Mouse (Mus musculus): ENCODE measurements around the gene Evpl. TPM values are rescaled to one million over a fixed set of nuclear protein-coding genes. Genes with fewer than 3 reads are reported as not detected.
"Not testable (repeated sequence)": the region's sequence is repeated elsewhere in the genome, so short reads cannot be mapped to it uniquely, and the experiment has no call there.

Evpl gene
- polyA plus RNA-seq, 1 experiment: 6.8 TPM

DNA sequence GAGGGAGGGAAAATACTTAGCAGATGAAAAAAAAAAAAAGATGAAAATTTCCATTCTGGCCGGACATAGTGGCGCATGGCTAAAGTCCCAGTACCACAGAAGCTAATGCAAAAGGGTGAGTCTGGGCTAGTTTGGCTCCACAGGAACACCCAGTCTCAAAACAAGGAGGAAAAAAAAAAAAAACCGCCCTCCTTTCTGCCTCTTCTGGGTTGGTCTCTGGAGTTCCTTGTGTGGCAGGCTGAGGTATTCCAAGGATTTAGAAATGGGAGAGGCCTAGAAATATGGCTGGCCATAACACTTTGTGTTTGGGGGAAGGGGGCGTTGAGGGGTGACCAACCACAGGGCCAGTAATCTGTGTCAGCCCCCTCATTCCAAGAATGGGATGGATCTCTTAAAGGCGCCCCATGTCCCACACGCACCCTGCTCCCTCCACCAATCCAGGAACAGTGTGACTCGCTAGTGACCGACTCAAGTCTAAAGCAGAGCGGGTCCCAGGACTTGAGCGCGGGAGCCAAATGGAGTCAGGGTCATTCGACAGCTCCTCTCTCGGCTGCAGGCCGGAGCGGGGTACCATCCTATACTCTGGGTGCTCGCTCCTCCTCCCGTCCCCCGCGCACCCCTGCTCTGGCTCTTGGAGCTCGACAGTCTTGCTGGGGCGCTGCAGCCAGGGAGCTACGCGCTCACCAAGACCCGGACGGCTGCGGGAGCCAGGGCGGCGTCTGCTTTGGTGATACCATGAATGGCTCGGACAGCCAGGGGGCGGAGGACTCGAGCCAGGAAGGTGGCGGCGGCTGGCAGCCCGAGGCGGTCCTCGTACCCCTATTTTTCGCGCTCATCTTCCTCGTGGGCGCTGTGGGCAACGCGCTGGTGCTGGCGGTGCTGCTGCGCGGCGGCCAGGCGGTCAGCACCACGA, 43.1 kb upstream of the Evpl start, which contains the start of gene Galr2:
Galr2 (plus strand) TSS at position 189 of the 913 bp plus-strand sequence.
- H3K36me3 ChIP-seq (ENCODE audit: control insufficient read depth, insufficient read depth, low read length): no peaks in the 10 kb centered on the region
- H3K27me3 ChIP-seq (replicated peaks; ENCODE audit: control insufficient read depth, insufficient read depth, low read length): no peaks in the 10 kb centered on the region; the same call in 1 of the 2 replicates
- WGBS: 8% methylated on average over 48 of the region's 48 CpGs
- 0 out of 2 replicates have a peak, but pooled peaks cover 3% of the 10 kb centered on the region for H3K4me1 ChIP-seq (ENCODE audit: control insufficient read depth, insufficient read depth, low read length)
- no peak for DNase-seq
- H3K4me3 ChIP-seq (ENCODE audit: insufficient read depth, low read depth, low read length): no peak within 1 kb of the TSS
- TF ChIP-seq POLR2A (IDR thresholded peaks at IDR 0.05; ENCODE audit: low read depth, low read length): no peak
- TF ChIP-seq CTCF (conservative IDR thresholded peaks at IDR 0.05; ENCODE audit: insufficient read depth, insufficient read length, low read depth, low read length): no peak
- no peak within 1 kb of the TSS for H3K27ac ChIP-seq (ENCODE audit: insufficient read depth, low read depth, low read length)

DNA sequence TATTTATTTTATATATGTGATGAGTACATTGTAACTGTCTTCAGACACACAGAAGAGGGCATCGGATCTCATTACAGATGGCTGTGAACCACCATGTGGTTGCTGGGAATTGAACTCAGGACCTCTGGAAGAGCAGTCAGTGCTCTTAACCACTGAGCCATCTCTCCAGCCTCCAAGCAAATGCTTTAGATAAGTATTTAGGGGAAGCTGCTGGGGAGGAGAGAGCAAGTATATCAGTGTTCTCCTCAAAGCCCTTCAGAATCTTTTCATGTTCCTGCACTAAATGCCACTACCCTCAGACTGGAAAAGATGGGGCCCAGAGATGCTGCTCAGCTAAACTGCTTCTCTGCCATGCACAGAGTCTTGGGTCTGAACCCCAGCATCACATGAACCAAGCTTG, 39.3 kb upstream of the Evpl start:
- WGBS: 95% methylated on average over 1 of the region's 1 CpGs
- not testable (repeated sequence) for H3K36me3 ChIP-seq (ENCODE audit: control insufficient read depth, insufficient read depth, low read length); H3K4me1 ChIP-seq (ENCODE audit: control insufficient read depth, insufficient read depth, low read length); DNase-seq; H3K4me3 ChIP-seq (ENCODE audit: insufficient read depth, low read depth, low read length); H3K27ac ChIP-seq (ENCODE audit: insufficient read depth, low read depth, low read length); H3K27me3 ChIP-seq (replicated peaks; ENCODE audit: control insufficient read depth, insufficient read depth, low read length)

DNA sequence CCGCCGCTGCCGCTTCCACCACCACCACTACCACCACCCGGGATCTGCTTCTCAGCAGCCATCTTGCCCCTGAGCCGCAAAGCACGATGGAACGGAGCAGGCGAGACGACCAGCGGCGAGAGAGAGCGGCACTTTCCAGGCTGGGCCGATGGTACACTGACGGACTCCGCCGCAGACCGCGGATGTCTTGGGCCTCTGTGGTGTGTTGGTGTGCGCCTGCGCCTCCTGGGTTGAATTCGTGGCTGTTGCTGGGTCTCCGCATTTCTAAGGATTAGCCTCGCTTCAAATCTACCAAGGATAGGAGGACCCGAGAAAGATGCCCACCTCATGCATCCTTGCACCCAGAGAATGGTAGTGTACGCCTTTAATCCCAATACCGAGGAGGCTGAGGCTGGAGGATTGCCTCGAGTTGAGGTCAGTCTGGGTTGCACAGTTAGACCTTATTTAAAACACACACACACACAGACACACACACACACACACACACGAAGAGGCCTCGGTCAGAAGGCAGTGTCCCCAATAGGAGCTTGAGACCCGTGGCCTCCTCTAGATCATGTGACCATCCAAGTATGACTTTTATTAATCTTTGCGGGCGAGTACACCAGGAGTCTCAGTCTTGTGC, 36.3 kb upstream of the Evpl start, which contains the start of gene Srp68:
Srp68 (minus strand) TSS at position 173 of the 622 bp plus-strand sequence.
- Histone ChIP-seq H3K36me3 (ENCODE audit: control insufficient read depth, insufficient read depth, low read length) (no peaks in the 10 kb centered on the region), H3K4me1 (ENCODE audit: control insufficient read depth, insufficient read depth, low read length) (peaks cover 8% of the 10 kb centered on the region; the same call in 1 of the 2 replicates), H3K27me3 (replicated peaks; ENCODE audit: control insufficient read depth, insufficient read depth, low read length) (no peaks in the 10 kb centered on the region), H3K4me3 (ENCODE audit: insufficient read depth, low read depth, low read length) (peak within 1 kb of the TSS; percentile 80), H3K27ac (ENCODE audit: insufficient read depth, low read depth, low read length) (peak within 1 kb of the TSS; percentile 86)
- peak; percentile 96 for DNase-seq
- TF ChIP-seq CTCF (conservative IDR thresholded peaks at IDR 0.05; ENCODE audit: insufficient read depth, insufficient read length, low read depth, low read length) (no peak), POLR2A (IDR thresholded peaks at IDR 0.05; ENCODE audit: low read depth, low read length) (peak; percentile 72)
- under 1% methylated on average over 32 of the region's 32 CpGs for WGBS

DNA sequence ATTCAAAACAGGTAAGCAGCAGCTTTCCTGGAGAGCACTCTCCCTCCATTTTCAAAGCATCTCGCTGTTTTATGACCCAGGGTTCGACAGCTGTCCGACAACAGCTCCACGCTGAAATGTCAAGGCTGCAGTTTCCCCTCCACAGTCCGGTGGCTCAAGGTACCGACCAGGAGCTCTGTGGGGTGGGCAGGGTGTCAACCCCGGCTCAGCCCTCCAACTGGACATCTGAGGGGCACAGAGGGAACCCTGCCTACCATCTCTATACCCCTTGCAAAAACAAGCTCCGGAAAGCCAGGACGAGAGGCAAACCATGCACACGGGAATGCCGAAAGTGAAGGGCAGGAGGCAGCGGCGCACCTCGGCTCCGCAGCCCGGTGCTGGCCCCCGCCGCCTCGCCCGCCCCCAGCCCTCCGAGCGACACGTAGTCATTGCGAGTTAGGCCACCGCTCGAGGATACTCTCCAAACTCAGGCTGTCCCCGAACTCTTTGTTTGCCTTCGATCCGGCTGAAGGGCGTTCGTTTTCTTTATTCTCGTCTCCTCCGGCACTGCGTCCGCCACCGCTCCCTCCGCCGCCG, 35.7 kb upstream of the Evpl start:
- Histone ChIP-seq H3K4me3 (ENCODE audit: insufficient read depth, low read depth, low read length) (peak overlapping the region; percentile 80), H3K36me3 (ENCODE audit: control insufficient read depth, insufficient read depth, low read length) (no peaks in the 10 kb centered on the region), H3K27me3 (replicated peaks; ENCODE audit: control insufficient read depth, insufficient read depth, low read length) (no peaks in the 10 kb centered on the region), H3K4me1 (ENCODE audit: control insufficient read depth, insufficient read depth, low read length) (peaks cover 8% of the 10 kb centered on the region; the same call in 1 of the 2 replicates), H3K27ac (ENCODE audit: insufficient read depth, low read depth, low read length) (no peak overlapping the region)
- 1% methylated on average over 39 of the region's 39 CpGs for WGBS
- TF ChIP-seq CTCF (conservative IDR thresholded peaks at IDR 0.05; ENCODE audit: insufficient read depth, insufficient read length, low read depth, low read length) (no peak), POLR2A (IDR thresholded peaks at IDR 0.05; ENCODE audit: low read depth, low read length) (no peak)
- no peak for DNase-seq

DNA sequence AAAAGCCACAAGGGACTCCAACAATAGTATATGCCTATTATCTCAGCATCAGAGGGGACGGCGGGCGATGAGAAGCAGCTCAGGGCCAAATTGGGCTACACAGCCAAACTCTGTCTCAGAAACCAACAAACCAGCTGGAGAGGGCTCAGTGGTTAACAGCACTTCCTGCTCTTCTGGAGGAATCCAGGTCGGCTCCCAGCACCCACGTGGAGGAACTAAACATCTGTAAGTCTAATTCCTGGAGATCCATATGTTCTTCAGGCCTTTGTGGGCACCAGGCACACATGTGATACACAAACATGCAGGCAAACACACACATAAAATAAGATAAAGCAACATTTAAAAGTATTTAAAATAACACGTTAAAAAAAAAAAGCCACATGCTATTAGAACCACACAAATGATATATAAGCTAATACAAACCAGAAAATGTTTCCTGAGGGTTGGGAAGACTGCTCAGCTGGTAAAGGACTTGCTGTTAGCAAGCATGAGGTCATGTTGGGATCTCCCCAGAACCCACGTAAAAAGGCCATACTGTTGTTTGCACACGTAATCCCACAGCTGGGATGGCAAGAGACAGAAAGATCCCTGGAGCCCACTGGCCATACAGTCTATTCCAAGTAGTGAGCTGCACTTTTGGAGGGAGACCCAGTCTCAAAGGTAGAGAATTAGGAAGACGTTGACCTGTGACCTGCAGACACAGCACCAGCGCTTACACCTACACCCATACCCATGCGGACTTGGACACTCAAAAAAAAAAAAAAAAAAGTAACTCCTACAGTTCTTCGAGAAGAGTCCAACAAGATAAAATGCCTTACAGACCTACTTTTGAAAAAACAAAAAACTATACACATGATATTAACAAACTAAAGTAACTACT, 35.0 kb upstream of the Evpl start:
- Histone ChIP-seq H3K36me3 (ENCODE audit: control insufficient read depth, insufficient read depth, low read length) (0 out of 2 replicates have a peak, but pooled peaks cover 2% of the 10 kb centered on the region), H3K27ac (ENCODE audit: insufficient read depth, low read depth, low read length) (no peak overlapping the region), H3K4me3 (ENCODE audit: insufficient read depth, low read depth, low read length) (peak overlapping the region; percentile 80), H3K27me3 (replicated peaks; ENCODE audit: control insufficient read depth, insufficient read depth, low read length) (no peaks in the 10 kb centered on the region), H3K4me1 (ENCODE audit: control insufficient read depth, insufficient read depth, low read length) (peaks cover 8% of the 10 kb centered on the region; the same call in 1 of the 2 replicates)
- DNase-seq: no peak
- TF ChIP-seq CTCF (conservative IDR thresholded peaks at IDR 0.05; ENCODE audit: insufficient read depth, insufficient read length, low read depth, low read length) (no peak), POLR2A (IDR thresholded peaks at IDR 0.05; ENCODE audit: low read depth, low read length) (no peak)
- WGBS: 32% methylated on average over 12 of the region's 12 CpGs

DNA sequence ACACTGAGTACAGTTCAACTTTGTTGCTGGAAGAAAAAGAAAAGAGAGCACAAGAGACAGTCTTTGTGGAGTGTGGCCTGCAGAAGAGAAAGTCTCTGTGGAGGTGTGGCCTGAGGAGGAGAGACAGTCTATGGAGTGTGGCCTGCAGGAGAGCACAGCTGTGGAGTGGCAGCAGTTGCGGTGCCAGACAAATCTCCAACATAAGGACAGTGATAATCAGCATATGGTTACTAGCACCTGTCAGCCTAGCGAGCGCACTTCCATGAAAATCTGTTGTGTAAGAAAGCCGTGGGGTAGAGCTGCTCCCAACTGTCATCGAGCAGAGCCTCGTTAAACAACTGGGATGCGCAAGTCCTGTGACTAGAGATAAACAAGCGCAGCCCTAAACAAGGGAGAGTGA, 31.7 kb upstream of the Evpl start:
- no peak overlapping the region for H3K4me3 ChIP-seq (ENCODE audit: insufficient read depth, low read depth, low read length)
- peaks cover 6% of the 10 kb centered on the region; the same call in 1 of the 2 replicates for H3K4me1 ChIP-seq (ENCODE audit: control insufficient read depth, insufficient read depth, low read length)
- no peaks in the 10 kb centered on the region for H3K27me3 ChIP-seq (replicated peaks; ENCODE audit: control insufficient read depth, insufficient read depth, low read length)
- DNase-seq: no peak
- peaks cover 5% of the 10 kb centered on the region; the same call in 1 of the 2 replicates for H3K36me3 ChIP-seq (ENCODE audit: control insufficient read depth, insufficient read depth, low read length)
- no peak overlapping the region for H3K27ac ChIP-seq (ENCODE audit: insufficient read depth, low read depth, low read length)
- WGBS: 91% methylated on average over 8 of the region's 8 CpGs
- no peak for TF ChIP-seq CTCF (conservative IDR thresholded peaks at IDR 0.05; ENCODE audit: insufficient read depth, insufficient read length, low read depth, low read length)
- no peak for TF ChIP-seq POLR2A (IDR thresholded peaks at IDR 0.05; ENCODE audit: low read depth, low read length)

Measured in kidney, adult 2 months (tissue).